Mouse (Mus musculus) liver, embryonic 16.5 days (tissue): Measurements from ENCODE around the gene Olfr527. TPM values are rescaled to one million over a fixed set of nuclear protein-coding genes. Genes with fewer than 3 reads are reported as not detected.

Experiments
- ATAC-seq: fragments of 200-750 bp; cut with Nextera tagmentation; 2 replicates; pipeline ENCODE4 v1.8.0; 2017; ENCODE audit warnings: low read depth, mild to moderate bottlenecking, moderate number of reproducible peaks, moderate library complexity
- H3K27ac ChIP-seq: fragments of 300-500 bp; sonication (generic); 2 replicates; pipeline ENCODE4 v1.5.1; 2014; ENCODE audit warnings: mild to moderate bottlenecking, low read length
- H3K27me3 ChIP-seq: fragments of 300-500 bp; sonication (generic); 2 replicates; pipeline ENCODE4 v1.6.1; 2014; ENCODE audit warnings: low read depth, low read length, mixed read lengths; ENCODE audit not compliant: control insufficient read depth, insufficient read depth
- H3K36me3 ChIP-seq: fragments of 300-500 bp; sonication (generic); 2 replicates; pipeline ENCODE4 v1.6.1; 2014; ENCODE audit warnings: mild to moderate bottlenecking; ENCODE audit not compliant: control insufficient read depth, insufficient read depth
- H3K4me1 ChIP-seq: fragments of 300-500 bp; sonication (generic); 2 replicates; pipeline ENCODE4 v1.6.1; 2014; ENCODE audit warnings: low read depth, low read length, mixed read lengths; ENCODE audit not compliant: control insufficient read depth
- H3K4me2 ChIP-seq: fragments of 300-500 bp; sonication (generic); 2 replicates; pipeline ENCODE4 v1.6.1; 2014; ENCODE audit warnings: low read depth, low read length, mixed read lengths
- H3K4me3 ChIP-seq: fragments of 300-500 bp; sonication (generic); 2 replicates; pipeline ENCODE4 v1.5.1; 2014; ENCODE audit warnings: low read depth, mild to moderate bottlenecking, low read length
- H3K9ac ChIP-seq: fragments of 300-500 bp; sonication (generic); 2 replicates; pipeline ENCODE4 v1.6.1; 2014; ENCODE audit warnings: low read depth, low read length
- H3K9me3 ChIP-seq: fragments of 300-500 bp; sonication (generic); replicated peaks from 2 replicates; pipeline ENCODE4 v1.6.1; 2016; ENCODE audit warnings: low read length; ENCODE audit not compliant: control insufficient read depth
- WGBS: fragments of 180-500 bp; shearing (Covaris S2); extraction: QIAGEN DNeasy Blood & Tissue Kit; methylation state at CpG from one replicate; pipeline ENCODE4 v1.1.7; 2014; ENCODE audit not compliant: insufficient replicate concordance; 5-methylcytosine and 5-hydroxymethylcytosine counted together
- polyA plus RNA-seq: library from polyadenylated mRNA; unstranded; fragments of >200 nt; fragmentation: Nextera tagmentation; extraction: Ambion mirVana; gene quantifications from 2 replicates; pipeline ENCODE4 v1.2.1, GENCODE M21; 2015

The Olfr527 gene
- polyA plus RNA-seq, result not detected in 2 replicates

DNA sequence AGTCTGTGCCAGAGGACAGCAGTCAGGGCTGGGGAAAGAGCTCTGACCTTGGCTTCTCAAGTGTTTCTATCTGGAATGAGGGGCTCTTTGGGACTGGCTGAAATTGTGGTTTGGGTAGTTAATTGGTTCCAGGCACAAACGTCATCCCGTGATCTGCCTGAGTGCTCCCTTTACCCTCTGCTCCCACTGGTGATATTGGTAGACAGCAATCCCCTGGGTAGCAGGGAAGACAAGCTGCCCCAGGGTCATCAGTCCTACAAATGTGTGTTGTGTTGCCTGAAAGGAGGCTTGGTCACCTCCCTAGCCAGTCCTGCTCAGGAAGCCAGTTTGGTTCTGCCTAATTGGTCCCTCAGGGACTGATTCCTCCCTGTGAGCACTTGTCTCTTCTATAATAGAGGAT lies at the start of gene Olfr527:
Olfr527 (plus strand) TSS at position 301 of the 400 bp plus-strand sequence.
- H3K27ac ChIP-seq, result no peak within 1 kb of the TSS
- H3K9ac ChIP-seq, result no peak within 1 kb of the TSS
- no peaks in the 10 kb centered on the region for H3K36me3 ChIP-seq
- H3K4me2 ChIP-seq, result no peak within 1 kb of the TSS
- H3K4me1 ChIP-seq, result no peaks in the 10 kb centered on the region
- H3K9me3 ChIP-seq, result no peaks in the 10 kb centered on the region
- H3K27me3 ChIP-seq, result no peaks in the 10 kb centered on the region
- no peak within 1 kb of the TSS for H3K4me3 ChIP-seq
- no peak for ATAC-seq
- 80% methylated on average over 2 of the region's 2 CpGs for WGBS

DNA sequence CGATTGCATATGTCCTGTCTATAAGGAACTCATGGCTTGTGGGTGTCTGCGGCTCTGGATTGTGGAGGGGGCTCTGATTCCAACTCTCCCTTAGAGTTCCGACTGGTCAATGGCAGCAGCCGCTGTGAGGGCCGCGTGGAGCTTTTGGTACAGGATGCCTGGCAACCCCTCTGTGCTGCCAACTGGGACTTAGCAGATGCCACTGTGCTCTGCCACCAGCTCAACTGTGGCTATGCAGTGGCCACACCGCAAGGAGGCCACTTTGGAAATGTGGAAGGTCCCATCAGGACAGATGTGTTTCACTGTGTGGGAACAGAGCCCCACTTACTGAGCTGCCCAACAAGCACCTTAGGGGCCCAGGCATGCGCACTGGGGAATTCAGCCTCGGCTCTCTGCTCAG lies 38.1 kb upstream of the Olfr527 start:
- no peak for ATAC-seq
- 68% methylated on average over 9 of the region's 9 CpGs for WGBS

DNA sequence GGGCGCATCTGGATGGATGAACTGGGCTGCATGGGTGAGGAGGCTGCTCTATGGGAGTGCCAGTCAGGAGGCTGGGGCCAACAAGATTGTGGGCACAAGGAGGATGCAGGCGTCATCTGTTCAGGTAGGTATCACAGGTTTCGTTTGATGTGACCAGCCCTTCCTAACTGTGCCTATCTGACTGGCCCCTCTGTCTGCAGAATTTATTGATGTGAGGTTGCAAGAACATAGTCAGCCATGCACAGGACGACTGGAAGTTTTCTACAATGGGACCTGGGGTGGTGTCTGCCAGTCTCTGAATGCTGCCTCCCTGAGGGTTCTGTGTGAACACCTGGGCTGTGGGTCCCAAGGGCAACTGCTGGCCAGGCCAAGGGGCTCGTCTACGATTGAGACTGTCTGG lies 36.9 kb upstream of the Olfr527 start:
- H3K27ac ChIP-seq, result no peak overlapping the region
- H3K4me2 ChIP-seq, result no peak overlapping the region
- WGBS, result 53% methylated on average over 6 of the region's 6 CpGs
- no peaks in the 10 kb centered on the region for H3K9me3 ChIP-seq
- H3K4me3 ChIP-seq, result no peak overlapping the region
- H3K4me1 ChIP-seq, result no peaks in the 10 kb centered on the region
- no peaks in the 10 kb centered on the region for H3K36me3 ChIP-seq
- no peaks in the 10 kb centered on the region for H3K27me3 ChIP-seq
- no peak overlapping the region for H3K9ac ChIP-seq
- no peak for ATAC-seq

More for the DNA sequence above, 38.1 kb upstream of the Olfr527 start:
- no peaks in the 10 kb centered on the region for H3K4me1 ChIP-seq
- H3K27me3 ChIP-seq, result no peaks in the 10 kb centered on the region
- H3K27ac ChIP-seq, result no peak overlapping the region
- H3K4me3 ChIP-seq, result no peak overlapping the region
- no peaks in the 10 kb centered on the region for H3K9me3 ChIP-seq
- no peak overlapping the region for H3K9ac ChIP-seq
- no peaks in the 10 kb centered on the region for H3K36me3 ChIP-seq
- no peak overlapping the region for H3K4me2 ChIP-seq

DNA sequence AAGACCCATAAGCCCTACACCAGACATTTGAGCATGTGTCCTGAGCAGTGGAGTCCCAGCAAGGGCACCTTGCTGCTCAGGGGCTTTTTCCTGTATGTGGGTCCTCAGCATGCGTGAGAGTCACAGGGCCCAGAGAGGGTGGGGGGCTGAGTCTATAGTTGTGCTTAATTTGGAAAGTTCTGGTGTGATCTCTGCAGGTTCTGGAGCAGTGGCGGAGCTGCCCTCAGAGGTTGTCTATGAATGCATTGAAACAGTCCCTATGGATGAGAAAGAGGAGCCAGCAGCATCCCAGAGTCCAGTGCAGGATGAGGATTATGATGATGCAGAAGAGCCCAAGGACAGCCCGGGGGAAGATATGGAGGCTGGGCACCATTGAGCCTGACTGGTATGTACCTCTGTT lies 34.4 kb upstream of the Olfr527 start:
- no peaks in the 10 kb centered on the region for H3K36me3 ChIP-seq
- no peaks in the 10 kb centered on the region for H3K4me1 ChIP-seq
- H3K4me3 ChIP-seq, result no peak overlapping the region
- no peak overlapping the region for H3K9ac ChIP-seq
- H3K27ac ChIP-seq, result no peak overlapping the region
- no peaks in the 10 kb centered on the region for H3K27me3 ChIP-seq
- 66% methylated on average over 3 of the region's 3 CpGs for WGBS
- H3K9me3 ChIP-seq, result no peaks in the 10 kb centered on the region
- no peak for ATAC-seq
- no peak overlapping the region for H3K4me2 ChIP-seq

DNA sequence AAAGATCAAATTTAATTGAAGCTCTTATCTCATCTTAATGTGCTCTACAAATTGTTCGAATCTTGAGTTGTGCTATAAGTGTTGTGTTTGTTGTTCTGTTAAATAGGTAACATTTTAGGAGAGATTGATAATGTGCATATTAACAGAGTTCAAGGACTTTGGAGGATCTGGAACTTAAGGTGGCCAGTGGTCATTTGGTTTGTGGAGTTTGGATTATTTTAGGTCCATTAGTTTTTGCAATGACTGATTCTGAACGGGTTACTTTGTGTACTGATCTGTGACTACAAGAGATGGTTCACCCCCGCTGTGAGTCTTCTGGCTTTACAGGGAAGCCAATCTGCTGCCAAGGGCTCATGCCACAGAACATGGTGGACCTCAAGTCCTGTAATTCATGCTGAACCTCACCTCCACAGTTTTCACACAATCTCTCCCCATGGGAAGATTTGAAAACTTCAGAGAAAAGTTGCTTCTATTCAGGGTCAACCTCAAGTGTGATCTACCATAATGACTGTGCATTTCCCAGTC lies 13.9 kb upstream of the Olfr527 start:
- H3K36me3 ChIP-seq, result no peaks in the 10 kb centered on the region
- H3K27me3 ChIP-seq, result no peaks in the 10 kb centered on the region
- 61% methylated on average over 3 of the region's 3 CpGs for WGBS

DNA sequence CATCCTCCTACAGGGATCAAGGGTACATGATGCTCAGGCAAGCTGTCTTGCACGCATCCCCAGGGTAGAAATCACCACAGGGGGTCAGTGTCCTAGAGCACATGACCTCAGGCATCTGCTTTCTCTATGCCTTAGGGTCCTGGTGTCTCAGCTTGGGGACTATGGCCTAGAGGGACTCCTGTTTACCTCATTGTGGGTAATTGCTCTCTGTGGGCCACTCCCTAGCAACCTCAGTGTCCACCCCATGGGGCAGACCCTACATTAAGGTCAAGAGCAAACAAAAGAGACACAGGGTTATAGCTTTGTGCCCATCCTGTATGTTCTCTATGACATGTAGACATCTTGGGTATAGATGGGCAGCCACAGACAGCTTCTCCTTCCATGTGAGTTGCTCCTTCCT lies 13.3 kb upstream of the Olfr527 start, which contains the start of gene Olfr525:
Olfr525 (plus strand) TSS at position 301 of the 400 bp plus-strand sequence.
- Histone ChIP-seq H3K4me2 (no peak within 1 kb of the TSS), H3K4me1 (no peaks in the 10 kb centered on the region), H3K4me3 (no peak within 1 kb of the TSS), H3K27ac (no peak within 1 kb of the TSS), H3K9me3 (no peaks in the 10 kb centered on the region), H3K27me3 (no peaks in the 10 kb centered on the region), H3K36me3 (no peaks in the 10 kb centered on the region), H3K9ac (no peak within 1 kb of the TSS)
- 10% methylated on average over 1 of the region's 1 CpGs for WGBS
- ATAC-seq, result no peak

More for the DNA sequence above, 13.9 kb upstream of the Olfr527 start:
- Histone ChIP-seq H3K4me2 (no peak overlapping the region), H3K4me1 (no peaks in the 10 kb centered on the region), H3K27ac (no peak overlapping the region), H3K9me3 (no peaks in the 10 kb centered on the region), H3K9ac (no peak overlapping the region), H3K4me3 (no peak overlapping the region)
- no peak for ATAC-seq

DNA sequence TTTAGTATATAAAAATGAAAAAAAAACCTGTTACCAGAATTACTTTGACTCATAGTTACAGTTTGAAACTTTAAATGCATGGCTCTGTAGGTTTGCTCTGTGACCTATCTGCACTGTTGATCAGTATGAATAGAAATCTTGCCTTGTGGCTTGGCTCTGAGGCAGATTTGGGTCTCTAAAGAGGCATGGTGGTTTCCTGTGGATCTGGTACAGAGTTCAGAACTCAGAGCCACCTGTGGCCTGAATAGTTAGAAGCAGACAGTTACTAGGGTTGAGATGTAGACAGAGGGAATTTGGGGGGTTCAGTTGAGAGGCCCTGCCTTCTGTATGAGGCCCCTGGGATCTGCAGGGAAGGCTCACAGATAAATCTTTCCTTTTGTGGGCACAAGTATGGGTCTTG lies 12.7 kb upstream of the Olfr527 start:
- Histone ChIP-seq H3K9me3 (no peaks in the 10 kb centered on the region), H3K27ac (no peak overlapping the region), H3K4me1 (no peaks in the 10 kb centered on the region), H3K27me3 (no peaks in the 10 kb centered on the region), H3K4me3 (no peak overlapping the region), H3K4me2 (no peak overlapping the region), H3K36me3 (no peaks in the 10 kb centered on the region), H3K9ac (no peak overlapping the region)
- no peak for ATAC-seq

DNA sequence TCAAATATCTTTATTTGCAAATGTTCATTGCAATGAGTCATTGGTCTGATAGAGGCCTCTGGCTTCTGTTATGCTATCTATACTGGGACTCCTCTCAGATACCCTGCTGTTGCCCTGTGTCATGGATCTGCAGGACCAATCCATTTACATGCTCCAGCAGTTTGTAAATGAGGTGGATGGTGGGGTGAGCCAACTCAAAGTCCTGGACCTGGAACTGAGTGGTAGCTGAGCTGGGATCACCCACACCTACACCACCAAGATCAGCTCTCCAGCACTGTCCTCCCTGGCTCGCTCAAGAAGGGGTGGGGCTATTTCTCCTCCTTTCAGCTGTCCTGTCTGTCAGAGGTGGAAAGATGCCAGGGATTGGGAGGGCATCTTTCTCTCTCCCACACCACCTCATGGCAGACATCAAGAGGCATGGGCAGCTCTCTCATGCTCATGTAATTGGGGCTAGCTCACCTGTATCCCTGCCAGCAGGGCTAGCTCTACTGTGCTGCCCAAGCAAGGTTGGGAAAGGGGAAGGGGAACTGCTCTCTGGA lies 4.0 kb upstream of the Olfr527 start:
- Histone ChIP-seq H3K9ac (no peak overlapping the region), H3K4me2 (no peak overlapping the region), H3K4me3 (no peak overlapping the region), H3K27ac (no peak overlapping the region), H3K4me1 (no peaks in the 10 kb centered on the region), H3K27me3 (no peaks in the 10 kb centered on the region), H3K9me3 (no peaks in the 10 kb centered on the region), H3K36me3 (no peaks in the 10 kb centered on the region)
- ATAC-seq, result no peak
- WGBS, result 21% methylated on average over 1 of the region's 1 CpGs

DNA sequence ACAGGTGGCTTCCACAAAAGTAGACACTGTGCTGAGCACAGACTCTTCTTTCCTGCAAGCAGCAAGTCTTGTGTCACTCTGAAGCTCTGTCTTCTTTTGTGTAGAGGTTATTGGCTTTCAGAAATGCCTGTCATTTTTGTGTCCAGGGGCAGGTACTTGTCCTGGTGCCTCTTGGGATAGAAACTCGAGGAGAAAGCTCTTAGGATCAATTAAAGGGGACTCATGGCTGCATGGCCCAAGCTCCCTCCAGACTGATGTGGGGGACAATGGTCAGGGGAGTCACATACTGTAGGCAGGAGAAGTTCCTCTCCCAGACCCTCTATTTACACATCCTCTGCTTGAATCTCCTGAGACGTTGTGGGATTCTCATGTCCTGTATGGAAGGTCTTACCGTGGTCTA lies 27.8 kb downstream of the Olfr527 start, which contains the start of gene Olfr60:
Olfr60 (minus strand) TSS at position 101 of the 400 bp plus-strand sequence.
- WGBS, result 37% methylated on average over 3 of the region's 3 CpGs
- Histone ChIP-seq H3K4me2 (no peak within 1 kb of the TSS), H3K9ac (no peak within 1 kb of the TSS), H3K36me3 (no peaks in the 10 kb centered on the region), H3K27ac (no peak within 1 kb of the TSS), H3K4me1 (no peaks in the 10 kb centered on the region), H3K27me3 (no peaks in the 10 kb centered on the region), H3K4me3 (no peak within 1 kb of the TSS), H3K9me3 (no peaks in the 10 kb centered on the region)
- no peak for ATAC-seq
